ENCODE assay signal across 9 mouse cellular contexts in genomic region chr1:109982064-109982808, GRCm38 (mm10). TPM values are rescaled to one million over a fixed set of nuclear protein-coding genes. Genes with fewer than 3 reads are reported as not detected.
DNase-seq lines count a peak whose midpoint lies in the region; ATAC-seq and TF ChIP-seq lines count a peak whose summit lies in the region.
"Had no signal": no experiment of that assay in that cellular context is flagged by ENCODE, and none has a peak within 500 bp of the region (broad histone marks: within the 10 kb centered on the region; RNA-seq: fewer than 3 reads in every experiment).

Gene Cdh7, plus strand, starts transcription at chr1:109982431.

- 0% methylated on average over 30 of the region's 35 CpGs for WGBS in kidney, embryonic 15.5 days
- WGBS in hindbrain, embryonic 10.5 days, result under 1% methylated on average over 30 of the region's 35 CpGs
- under 1% methylated on average over 35 of the region's 35 CpGs for WGBS in olfactory bulb, adult 2 months

- H3K9ac ChIP-seq in kidney, embryonic 15.5 days, result no peak within 1 kb of the TSS

- DNase-seq in kidney, adult 18-20 months, result no peak
- peak; percentile 85 to 88 for DNase-seq in cerebellum, postnatal 36 days
- DNase-seq in hindbrain, embryonic 10.5 days (ENCODE audit: low spot score), result peak; percentile 72
- DNase-seq in left cerebral cortex, postnatal 4 days, result peak; percentile 83
- DNase-seq in ovary, postnatal 36 days (ENCODE audit: low spot score), result no peak
- no peak for DNase-seq in thymus, postnatal 0 days (ENCODE audit: low spot score)

- TF ChIP-seq POLR2A in olfactory bulb, adult 2 months (IDR thresholded peaks at IDR 0.05; ENCODE audit: insufficient read depth, low read depth, low read length), result no peak

- no peak for TF ChIP-seq CTCF in olfactory bulb, adult 2 months (IDR thresholded peaks at IDR 0.05; ENCODE audit: insufficient read depth, low read depth, low read length)

- H3K4me1 ChIP-seq in kidney, embryonic 15.5 days, result peaks cover 9% of the 10 kb centered on the region
- peaks cover 30% of the 10 kb centered on the region for H3K4me1 ChIP-seq in hindbrain, embryonic 10.5 days (replicated peaks)
- 0 out of 2 replicates have a peak, but pooled peaks cover 3% of the 10 kb centered on the region for H3K4me1 ChIP-seq in olfactory bulb, adult 2 months (ENCODE audit: control insufficient read depth, insufficient read depth, low read length)

- ATAC-seq in kidney, embryonic 15.5 days (replicated peaks; ENCODE audit: low FRiP score), result peak; percentile 87

- no peaks in the 10 kb centered on the region for H3K36me3 ChIP-seq in kidney, embryonic 15.5 days
- H3K36me3 ChIP-seq in hindbrain, embryonic 10.5 days, result no peaks in the 10 kb centered on the region

- peak within 1 kb of the TSS; percentile 52 for H3K4me3 ChIP-seq in kidney, embryonic 15.5 days (replicated peaks)
- peak within 1 kb of the TSS; percentile 73 for H3K4me3 ChIP-seq in hindbrain, embryonic 10.5 days
- peak within 1 kb of the TSS; percentile 63 for H3K4me3 ChIP-seq in olfactory bulb, adult 2 months (ENCODE audit: insufficient read depth, low read depth, low read length)

- no peak within 1 kb of the TSS for H3K27ac ChIP-seq in kidney, embryonic 15.5 days
- peak within 1 kb of the TSS; percentile 86 for H3K27ac ChIP-seq in hindbrain, embryonic 10.5 days
- H3K27ac ChIP-seq in olfactory bulb, adult 2 months (ENCODE audit: insufficient read depth, low read depth, low read length), result no peak within 1 kb of the TSS

- H3K27me3 ChIP-seq in kidney, embryonic 15.5 days, result peaks cover 26% of the 10 kb centered on the region
- peaks cover 9% of the 10 kb centered on the region; the same call in 1 of the 2 replicates for H3K27me3 ChIP-seq in hindbrain, embryonic 10.5 days (ENCODE audit: insufficient read depth, poor library complexity, severe bottlenecking)

- peak within 1 kb of the TSS; percentile 83 for H3K4me2 ChIP-seq in kidney, embryonic 15.5 days

- intact Hi-C loops in left cerebral cortex, postnatal 4 days (cut with DNase I), result no loop called here

- H3K9me3 ChIP-seq in kidney, embryonic 15.5 days (replicated peaks), result no peaks in the 10 kb centered on the region
- H3K9me3 ChIP-seq in hindbrain, embryonic 10.5 days, result no peaks in the 10 kb centered on the region

RNA-seq across cellular contexts. Expression of gene Cdh7, which starts in this region (rescaled TPM):
- 0.14 and 0.18 TPM in 2 replicates for polyA plus RNA-seq in kidney, embryonic 15.5 days (2015; fragmentation: Nextera tagmentation; extraction: Ambion mirVana)
- 1.9 and 2.0 TPM in 2 replicates for polyA plus RNA-seq in hindbrain, embryonic 10.5 days (2016; fragmentation: Nextera tagmentation; extraction: Ambion mirVana)
- total RNA-seq in left cerebral cortex, postnatal 4 days (2021), result 10 to 100 TPM; 18.2 to 19.2 TPM
- polyA plus RNA-seq in olfactory bulb, adult 2 months (2012; ENCODE audit: insufficient read depth, insufficient read length, low replicate concordance, missing spikeins), result not detected in 2 replicates
- polyA plus RNA-seq in thymus, postnatal 0 days (2015; fragmentation: Nextera tagmentation; extraction: Ambion mirVana), result 0.12 and 0.21 TPM in 2 replicates
- polyA plus RNA-seq: liver, embryonic 16.5 days had no signal

Comparison
In these comparisons a context has a peak if more than half of its experiments do, and no peak if none do; other contexts are left out.
1. Peak in ATAC-seq, H3K4me3 ChIP-seq and H3K4me2 ChIP-seq in kidney, embryonic 15.5 days; RNA of the gene not detected or under 1 TPM.
2. DNase-seq: peak in cerebellum, postnatal 36 days (2 of 2), hindbrain, embryonic 10.5 days (single experiment) and left cerebral cortex, postnatal 4 days (single experiment); none in kidney, adult 18-20 months (single experiment), ovary, postnatal 36 days (single experiment) and thymus, postnatal 0 days (single experiment).
3. Peak in every context shown above with its lines, with median percentiles within 50 percentile points of each other: H3K4me3 ChIP-seq.